Mouse (Mus musculus): ENCODE data around the gene Scg5. TPM values are rescaled to one million over a fixed set of nuclear protein-coding genes. Genes with fewer than 3 reads are reported as not detected.
A peak's percentile ranks its signal among the peaks of the same experiment; 100 is the strongest.

Gene Scg5
- 1 to 10 TPM; 4.1 to 5.6 TPM for polyA plus RNA-seq (2017; shearing (Covaris generic))

DNA sequence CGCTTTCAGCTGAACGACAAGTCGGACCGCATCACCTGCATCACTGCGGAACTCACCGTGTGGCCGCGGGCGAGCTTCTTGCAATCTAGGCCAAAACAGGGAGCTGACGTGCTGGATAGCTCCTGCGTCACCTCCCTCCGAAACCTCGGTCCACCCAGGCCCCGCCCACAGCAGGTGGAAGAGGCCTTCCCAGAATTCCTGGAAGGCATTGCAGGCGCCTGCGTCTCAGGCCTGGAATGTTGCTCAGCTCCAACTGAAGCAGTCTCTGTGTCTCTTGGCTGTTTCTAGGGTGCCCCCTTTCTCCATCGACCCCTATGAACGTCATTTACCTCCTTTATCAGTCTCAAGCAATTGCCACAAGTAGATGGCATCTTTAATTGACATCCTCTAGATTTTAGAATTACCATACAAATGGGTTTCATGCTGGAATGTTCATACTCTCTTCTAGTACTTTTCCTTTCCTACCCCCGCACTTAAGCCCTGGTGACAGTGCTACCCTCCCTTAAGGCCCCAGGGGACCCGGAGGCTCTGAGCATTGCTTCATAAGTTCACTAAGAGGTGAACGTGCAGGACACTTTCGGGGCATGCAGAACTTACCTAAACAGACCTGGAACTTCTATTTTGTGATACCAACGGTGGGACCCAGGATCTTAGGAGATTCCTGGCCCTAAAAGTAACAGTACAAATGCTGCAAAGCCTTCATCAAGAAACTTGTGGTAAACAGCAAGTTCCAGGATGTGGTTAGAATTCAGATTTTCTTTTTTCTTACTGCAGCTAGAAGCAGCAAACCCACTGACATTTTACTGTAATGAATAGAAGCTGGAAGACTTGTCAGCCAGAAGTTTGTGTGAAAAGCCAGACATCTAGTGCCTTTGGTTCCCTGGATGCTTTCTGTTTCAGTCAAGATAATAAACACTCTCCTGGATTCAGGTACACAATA, at the start of gene Scg5:
Scg5 (minus strand) TSS at position 179 of the 940 bp plus-strand sequence.
- ATAC-seq: peak; percentile 93

DNA sequence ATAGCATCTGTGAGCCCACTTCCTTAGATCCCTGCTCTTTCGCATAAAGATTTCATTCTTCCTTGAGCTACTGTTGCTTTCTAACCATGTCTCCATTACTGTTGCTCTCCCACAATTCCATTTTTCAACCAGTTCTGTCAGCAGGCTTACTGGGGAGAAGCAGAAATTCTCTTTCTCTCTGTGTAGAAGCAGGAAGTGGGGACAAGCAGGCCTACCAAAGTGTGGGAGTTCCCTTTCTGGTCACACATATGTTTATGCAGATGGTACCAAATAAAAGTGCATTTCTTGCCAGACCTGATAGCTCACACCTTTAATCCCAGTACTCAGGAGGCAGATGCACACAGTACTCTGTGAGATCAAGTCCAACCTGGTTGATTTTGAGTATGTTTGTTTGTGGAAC, 41.2 kb upstream of the Scg5 start:
- ATAC-seq: peak; percentile 51

DNA sequence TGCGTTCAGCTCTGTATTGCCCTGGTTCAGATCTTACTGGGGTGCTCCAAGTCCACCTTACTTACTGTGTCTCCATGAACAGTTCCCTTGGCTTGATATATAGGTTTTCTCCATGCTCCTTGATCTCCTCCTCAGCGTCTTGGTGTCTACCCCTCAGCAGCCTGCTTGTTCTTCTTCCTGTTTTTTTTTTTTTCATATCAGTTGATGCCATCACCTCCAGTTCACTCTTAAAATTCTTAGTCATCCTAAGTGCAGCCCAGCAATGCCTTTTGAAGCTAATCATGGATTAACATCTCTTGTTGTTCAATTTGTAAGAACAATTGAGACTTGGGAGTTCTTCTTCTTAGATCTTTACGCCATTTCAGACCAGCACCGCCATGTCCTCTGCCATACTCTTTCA, 39.5 kb upstream of the Scg5 start:
- ATAC-seq: no peak

DNA sequence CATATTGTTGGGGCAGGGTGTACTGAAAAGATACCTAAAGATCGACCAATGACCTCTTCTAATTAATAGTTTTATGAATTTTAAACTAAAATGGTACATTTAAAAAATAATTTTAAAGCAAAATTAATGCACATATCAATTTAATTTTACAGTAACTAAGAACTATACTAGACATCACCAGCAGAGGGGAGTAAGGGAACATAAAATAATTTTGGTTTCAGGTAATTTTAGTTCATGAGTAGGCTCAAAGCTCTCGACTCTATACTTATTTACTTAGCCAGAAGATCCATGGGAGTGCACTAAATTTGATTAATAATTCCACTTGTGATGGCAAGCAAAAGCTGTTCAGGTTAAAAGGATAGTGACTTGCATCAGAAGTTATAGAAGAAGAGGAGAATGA, 37.2 kb upstream of the Scg5 start:
- peak; percentile 71 for ATAC-seq

DNA sequence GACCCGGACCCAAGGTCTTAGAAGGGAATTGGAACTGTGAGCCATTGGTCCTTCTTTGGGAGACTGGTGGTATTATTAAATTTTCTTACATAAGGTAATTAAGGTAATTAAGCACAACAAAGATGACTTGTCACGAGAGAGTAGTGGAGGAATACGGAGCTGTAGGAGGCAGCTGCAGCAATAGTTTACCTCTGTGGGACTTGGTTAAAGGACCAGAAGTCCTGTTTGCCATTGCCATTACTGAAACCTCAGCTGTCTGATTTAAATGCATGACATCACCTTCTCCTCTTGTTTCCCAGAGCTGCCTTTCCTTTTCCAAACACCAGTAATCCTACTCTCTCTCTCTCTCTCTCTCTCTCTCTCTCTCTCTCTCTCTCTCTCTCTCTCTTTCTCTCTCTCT, 20.2 kb upstream of the Scg5 start:
- ATAC-seq: peak; percentile 1

DNA sequence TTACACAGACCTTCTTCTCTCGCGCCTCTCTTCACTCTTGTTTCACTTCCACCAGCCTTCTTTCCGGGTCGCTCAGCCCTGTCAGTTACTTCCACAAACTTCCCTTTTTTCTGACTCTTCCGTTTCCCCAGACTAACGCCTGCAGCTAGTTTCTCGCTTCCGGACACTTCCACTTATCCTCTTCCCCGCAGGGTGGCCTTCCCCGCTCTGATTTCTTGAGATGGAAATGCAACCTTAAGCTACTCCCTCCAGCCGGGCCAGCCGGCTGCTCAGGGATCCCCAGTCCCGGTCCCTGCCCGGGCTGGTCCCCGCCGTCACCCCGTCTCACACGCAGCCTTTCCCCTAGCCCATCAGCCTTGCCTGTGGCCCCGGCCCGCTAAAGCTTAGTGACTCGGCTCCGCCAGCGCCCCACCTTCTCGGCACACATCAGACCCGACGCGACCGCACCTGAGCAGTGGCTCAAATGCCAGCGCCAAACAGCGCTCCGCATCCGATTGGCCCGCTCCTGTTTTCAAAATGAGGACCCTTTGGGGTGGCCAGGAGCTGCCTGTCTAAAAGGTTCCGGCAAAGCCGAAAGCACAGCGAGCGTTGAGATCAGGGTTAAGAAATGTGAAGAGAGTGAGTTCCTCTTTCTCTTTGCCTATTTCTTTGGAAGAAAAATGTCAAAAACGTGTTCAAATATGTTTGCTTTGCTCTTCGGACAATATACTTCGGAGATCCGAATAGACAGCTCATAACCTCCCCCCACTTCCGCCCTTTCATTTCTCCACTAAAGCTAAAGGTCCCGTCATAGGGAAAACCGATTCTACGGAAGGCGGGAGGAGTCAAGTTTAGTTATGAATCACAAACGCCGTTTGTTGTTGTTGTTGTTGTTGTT, 19.6 kb upstream of the Scg5 start, which contains the start of gene Arhgap11a:
Arhgap11a (minus strand) TSS at position 417 of the 877 bp plus-strand sequence.
- ATAC-seq: peak; percentile 93

DNA sequence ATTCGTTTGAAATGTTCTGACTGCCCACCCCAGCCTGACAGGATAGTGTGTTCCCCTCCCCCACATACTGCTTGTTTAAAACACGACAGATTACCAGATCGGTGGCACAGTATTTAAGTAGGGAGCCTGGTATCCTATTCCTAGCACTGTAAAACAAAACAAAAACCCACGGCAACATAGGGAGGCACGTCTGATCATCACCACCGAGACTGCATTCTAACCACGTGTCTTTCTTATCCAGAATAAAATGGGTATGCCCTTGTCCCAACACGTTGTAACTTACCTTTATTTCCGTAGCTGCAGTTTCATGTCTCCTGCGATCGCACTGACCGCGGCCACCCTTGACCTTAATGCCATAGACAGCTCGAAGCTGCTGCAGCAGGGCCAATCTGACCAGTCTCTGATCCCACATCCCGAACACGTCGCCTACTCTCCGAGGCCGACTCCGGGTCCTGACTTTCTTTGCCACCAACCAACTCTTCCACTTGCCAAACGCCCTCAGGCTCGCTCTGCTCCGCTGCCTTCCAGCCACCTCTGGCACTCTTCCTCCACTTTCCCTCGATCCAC, 18.8 kb upstream of the Scg5 start:
- no peak for ATAC-seq

DNA sequence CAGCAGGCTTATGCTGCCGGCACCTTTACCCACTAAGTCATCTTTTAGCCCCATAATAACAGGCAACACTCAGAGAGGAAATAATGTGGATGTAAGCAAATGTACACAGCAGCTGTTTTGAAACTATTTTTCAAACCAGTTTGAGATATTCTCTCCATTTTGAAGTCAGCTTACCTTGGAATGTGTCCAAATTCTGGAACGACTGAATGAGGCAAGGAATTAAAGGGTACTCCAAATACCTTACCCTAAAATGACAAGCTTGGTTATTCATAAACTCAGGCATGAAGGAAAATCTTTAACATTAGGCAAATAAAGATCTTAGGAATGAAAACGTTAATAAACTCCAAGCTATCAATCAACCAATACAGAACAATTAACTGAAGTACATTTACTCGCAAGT, 16.2 kb upstream of the Scg5 start:
- ATAC-seq: no peak

DNA sequence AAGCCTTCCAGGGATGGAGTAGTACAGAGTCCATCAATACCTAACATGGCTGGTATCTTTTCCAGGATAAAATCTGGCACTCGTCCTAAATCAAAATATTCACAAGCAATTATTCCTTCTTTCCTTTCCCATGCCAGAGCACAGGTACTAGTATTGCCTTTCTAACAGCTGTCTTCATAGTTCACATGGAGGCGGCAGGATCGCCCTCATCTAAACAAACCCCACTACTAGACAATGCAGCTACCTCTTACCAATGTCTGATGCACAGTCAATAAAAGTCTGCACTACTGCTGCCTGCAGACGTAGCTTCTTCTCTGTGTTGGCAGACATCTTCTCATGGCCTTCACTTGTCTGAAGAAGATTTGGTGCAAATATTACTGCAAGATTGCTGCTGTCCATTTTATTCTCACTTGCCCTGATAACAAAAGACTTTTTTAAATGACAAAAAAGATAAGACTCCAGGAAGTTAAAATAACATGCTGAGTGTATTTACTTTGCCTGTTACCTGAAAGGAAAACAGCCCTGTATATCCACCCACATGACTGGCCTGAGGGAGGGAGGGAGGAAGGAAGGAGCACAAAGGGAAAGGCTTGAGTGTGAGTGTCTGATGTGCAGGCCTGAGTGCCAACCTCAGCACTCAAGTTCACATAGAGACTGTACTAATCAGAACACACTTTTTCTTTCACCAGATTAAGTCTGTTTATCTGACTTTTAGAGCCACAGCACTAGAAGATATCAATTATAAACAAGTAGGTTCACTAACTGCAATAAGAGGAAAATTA, 12.9 kb upstream of the Scg5 start:
- ATAC-seq: no peak

DNA sequence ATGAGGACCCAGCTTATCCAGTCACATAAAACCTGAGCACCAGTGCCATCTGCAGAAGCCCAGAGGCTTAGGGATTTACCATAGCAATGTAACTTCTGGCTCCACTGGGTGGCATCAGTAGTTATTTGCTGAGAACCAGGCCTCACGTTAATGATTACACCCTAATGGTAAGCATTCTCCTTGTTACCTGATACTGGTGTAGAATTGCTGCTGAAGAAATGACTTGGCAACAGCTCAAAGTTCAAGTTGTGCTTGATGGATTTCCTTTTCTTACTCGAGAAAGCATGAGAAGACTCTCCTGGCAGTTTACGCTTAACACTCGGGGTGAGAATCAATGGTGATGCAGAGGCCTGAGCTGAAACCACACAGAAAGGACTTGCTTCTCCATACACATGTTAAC, 10.6 kb upstream of the Scg5 start:
- ATAC-seq: no peak

DNA sequence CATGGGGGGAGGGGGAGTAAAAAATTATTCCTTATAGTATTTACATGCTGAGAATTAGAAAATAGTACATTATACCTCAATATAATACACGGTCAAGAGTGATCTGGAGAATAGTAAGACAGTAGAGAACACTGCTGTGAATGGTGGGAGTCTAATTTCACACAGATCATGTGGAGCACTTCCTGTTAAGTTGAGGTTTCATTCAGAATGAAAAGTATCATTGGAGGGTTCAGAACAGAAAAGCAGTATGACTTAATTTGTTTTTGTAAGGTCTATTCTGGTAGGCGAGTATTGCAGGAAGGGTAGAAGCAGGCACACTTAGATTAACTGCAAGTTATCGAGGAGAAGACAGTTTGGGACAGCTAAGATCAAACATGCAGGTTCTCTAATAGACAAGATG, 6.3 kb upstream of the Scg5 start:
- peak; percentile 82 for ATAC-seq

DNA sequence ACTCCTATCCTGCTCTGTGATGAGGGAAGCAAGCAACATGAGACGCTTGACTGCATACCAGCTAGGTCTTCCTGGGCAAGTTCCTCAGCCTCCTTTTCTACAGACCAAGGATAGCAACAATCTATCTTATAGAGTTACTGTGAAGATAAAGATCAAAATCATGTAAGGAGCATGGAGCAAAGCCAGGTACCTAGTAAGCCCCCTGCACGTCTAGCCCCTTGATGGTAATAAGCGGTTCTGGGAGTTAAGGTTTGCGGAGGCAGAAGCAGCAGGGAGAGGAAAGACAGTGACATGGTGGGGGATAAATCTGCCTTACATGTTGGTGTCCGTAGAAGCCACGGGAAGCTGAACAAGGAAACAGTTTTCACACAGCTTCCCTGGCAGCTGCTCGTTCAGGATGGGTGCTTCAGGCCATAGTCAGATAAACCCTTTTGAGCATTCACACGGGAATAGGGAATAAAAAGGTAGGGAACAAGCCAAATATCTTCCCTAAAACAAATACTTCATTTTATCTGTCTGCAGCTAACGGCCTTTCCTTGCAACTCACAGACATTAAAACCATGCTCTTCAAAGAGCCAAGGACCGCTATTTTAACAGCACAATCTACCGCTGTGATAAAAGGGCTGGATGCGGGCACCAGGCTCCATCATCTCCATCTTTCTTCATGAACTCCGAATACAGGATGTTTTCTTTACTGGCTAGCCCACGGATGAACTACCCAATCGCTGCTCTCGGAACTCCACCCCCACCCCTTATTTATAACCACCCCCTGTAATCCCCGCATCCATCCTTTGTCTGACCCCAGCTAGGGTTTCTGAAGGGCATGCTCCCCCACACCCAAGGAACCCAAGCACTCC, 607 bp downstream of the Scg5 start:
- no peak for ATAC-seq

DNA sequence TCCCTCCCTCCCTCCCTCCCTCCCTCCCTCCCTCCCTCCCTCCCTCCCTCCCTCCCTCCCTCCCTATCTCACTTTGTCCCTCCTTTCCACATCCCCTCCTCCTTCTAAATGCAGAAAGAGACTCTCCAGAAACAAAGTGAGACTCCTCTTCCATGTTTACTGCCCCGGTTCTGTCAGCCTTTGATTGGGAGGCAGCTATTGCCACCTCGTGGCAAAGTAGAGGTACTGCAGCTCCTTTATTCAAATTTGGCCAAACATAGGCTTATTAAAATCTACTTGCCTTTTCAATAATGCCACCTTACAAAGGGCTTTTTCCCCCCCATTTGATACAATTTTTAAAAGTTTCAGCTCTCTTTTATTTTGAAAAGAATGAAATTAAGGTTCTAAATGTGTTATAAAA, 5.0 kb downstream of the Scg5 start:
- ATAC-seq: peak; percentile 80

DNA sequence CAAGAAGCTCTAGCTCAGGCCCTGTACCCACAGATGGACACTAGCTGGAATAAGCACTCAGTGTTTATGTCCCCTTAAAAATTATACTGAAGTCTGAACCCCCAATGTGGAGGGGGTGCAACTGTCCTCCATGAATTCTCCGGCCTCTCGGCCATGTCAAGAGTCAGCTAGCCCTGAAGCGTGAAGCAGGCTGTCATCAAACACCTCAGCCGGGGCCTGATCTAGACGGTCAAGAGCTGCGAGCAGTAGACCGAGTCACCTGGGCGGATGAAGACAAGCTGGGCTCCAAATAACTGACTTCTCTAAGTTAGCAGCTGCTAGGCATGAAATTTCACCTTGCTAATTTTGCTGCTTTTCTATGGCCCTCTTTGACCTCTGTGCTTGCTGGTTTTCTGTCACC, 6.6 kb downstream of the Scg5 start:
- no peak for ATAC-seq

DNA sequence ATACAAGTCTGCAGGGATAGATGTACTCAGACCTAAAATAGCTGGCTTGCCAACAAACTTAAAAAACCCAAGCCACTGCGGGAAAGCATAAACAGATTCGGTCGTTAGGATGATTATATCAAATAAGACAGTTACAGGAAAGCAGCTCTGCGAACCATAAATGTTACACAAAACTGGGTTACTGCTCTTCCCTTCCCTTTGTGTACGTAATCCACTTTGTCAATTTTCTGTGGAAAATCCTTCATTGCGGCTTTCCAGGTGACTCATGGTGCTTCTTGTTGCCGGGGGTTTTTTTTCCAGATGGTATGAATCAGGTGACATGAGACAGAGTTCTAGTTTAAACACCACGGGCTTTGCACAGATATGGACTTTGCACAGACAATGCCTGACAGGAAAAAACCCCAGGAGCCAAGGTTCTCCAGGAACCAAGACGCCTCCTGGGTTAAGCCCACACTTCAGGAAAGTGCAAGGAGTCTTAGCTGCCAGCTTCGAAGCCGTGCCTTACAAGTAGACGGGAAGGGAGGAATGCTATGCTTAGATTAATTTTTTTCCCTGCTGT, 7.7 kb downstream of the Scg5 start:
- no peak for ATAC-seq

DNA sequence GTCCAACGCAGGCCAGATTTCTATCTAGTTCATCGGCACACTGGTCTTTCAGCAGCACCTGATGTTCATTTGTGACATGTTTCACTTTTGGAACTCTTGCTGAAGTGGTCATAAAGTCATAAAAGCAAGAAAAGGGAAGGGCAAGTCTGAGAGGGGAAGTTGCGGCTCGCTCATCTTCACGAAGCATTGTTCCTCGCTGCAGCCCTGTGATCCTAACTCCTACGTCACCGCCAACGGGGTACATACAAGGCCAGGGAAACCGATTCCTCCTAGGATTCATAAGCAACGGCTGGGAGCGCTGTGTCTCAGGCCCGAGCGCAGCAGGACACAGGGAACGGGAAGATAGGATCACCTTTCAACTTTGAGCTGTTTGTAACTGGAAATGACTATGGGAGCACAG, 8.8 kb downstream of the Scg5 start:
- no peak for ATAC-seq

DNA sequence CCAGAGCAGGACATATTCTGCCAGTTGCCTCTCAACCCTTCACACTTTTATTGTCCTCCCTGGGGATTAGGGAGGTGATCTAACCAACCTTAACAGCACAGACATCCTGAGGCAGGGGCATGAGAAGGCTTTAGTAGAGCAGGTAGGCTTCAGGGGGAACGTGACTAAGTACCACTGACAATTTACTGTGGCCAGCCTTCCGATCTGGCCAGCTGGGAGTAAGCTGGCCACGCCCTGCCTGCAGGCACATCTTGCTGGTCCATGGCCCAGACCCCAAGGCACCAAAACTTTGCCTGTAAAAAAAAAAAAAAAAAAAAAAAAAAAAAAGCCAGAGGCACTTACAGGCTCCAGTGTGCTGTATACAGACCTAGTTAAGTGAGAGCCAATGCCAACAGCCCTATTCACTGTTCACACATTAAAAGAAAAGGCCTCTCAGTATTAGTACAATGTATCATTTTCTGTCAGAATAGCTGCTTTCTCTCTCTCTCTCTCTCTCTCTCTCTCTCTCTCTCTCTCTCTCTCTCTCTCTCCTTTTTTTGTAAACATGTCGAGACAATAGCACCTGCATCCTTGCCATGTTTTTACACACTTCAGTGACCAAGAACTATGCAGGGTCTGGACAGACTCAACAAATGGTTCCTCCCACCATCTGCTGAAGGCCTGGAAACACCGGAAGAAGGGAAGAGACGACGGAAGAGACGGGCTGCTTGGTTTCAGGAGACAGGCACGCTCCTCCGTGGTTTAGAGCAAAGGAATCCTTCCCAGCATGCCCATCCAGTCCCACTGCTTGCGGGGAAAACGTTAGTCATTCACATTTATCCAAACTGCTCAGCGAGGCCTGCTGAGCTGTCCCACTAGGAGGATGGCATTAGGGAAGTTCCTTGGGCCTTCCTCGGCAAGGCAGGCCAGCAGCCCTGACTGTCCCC, 11.0 kb downstream of the Scg5 start:
- no peak for ATAC-seq

DNA sequence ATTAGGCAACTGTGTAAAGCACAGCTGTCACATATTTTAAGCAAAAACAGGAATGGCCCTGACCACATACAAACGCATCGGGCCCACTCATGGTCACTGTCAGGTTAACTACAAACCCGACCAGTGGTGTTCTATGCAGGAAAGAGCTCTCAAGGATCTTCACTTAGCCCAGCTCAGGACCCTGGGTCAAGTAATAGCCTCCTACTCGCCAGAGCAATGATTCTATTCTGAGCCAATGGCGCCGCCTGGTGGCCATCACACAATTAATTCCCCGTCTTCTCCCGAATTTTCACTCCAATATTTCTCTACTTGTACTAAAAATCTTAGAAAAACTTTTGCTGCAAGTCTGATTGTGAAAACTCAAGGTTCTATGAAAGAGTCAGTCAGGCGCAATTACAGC, 21.3 kb downstream of the Scg5 start:
- no peak for ATAC-seq

DNA sequence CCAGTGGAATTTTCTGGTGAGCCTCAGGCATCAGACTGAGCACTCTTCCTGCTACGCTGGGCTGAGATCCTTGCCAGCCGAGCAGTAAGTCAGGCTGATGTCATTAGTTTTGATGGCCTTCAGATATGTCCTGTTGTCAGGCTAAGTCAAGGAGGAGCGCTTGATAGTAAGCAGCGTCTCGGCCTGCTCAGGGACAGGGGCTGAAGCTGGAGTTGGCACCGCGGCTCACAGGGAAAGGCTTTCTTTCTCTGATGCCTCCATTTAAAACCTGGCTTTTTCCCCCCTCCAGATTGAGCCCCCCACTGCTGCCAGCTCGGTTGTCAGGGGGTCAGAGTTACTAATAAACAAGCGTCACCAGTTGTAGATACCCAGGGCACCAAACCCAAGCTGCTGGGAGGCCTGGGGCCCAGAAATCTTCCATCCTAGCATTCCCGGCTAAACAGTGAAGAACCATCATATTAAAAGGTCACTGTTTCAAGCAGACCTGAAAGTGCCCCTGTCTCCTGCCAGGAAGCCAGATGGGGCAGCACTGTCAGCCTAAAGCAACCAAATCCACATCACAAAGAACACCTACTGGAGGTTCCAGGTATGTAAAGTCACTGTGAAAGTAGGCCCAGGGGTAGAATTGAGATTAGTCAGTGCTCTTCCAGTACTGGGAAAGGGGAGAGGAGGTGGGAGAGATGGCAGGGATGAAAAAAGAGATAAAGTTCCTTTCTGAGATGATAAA, 21.9 kb downstream of the Scg5 start:
- ATAC-seq: no peak
